Mouse (Mus musculus) bone marrow, adult 2 months (tissue): ENCODE results near the gene Trim56. TPM values are rescaled to one million over a fixed set of nuclear protein-coding genes. Genes with fewer than 3 reads are reported as not detected.

Experiments used
- H3K27ac ChIP-seq: fragments of 200-500 bp; 2 replicates; pipeline ENCODE4 v1.5.1; 2012; ENCODE audit warnings: low read depth, mild to moderate bottlenecking, control low read depth, inconsistent platforms, low read length; ENCODE audit not compliant: control insufficient read depth, poor library complexity, insufficient read depth
- H3K4me1 ChIP-seq: fragments of 200-500 bp; 2 replicates; pipeline ENCODE4 v1.6.1; 2011; ENCODE audit warnings: low read length; ENCODE audit not compliant: control insufficient read depth, insufficient read depth
- H3K4me3 ChIP-seq: fragments of 200-500 bp; replicated peaks from 2 replicates; pipeline ENCODE3; 2011; ENCODE audit warnings: mild to moderate bottlenecking, low read depth, low read length, control low read depth; ENCODE audit not compliant: control insufficient read depth
- CTCF ChIP-seq: fragments of 200-500 bp; IDR thresholded peaks from 2 replicates; pipeline ENCODE4 v1.5.1; 2011; ENCODE audit warnings: low read length, control low read depth; ENCODE audit not compliant: control insufficient read depth, insufficient read depth
- POLR2A ChIP-seq: fragments of 200-500 bp; IDR thresholded peaks from 2 replicates; pipeline ENCODE4 v1.6.1; 2011; ENCODE audit warnings: low read depth, mild to moderate bottlenecking, control low read depth, low read length, borderline replicate concordance; ENCODE audit not compliant: control insufficient read depth
- WGBS: fragments of 180-500 bp; shearing (Covaris S2); methylation state at CpG from one replicate; pipeline ENCODE4 v1.1.7; 2018; 5-methylcytosine and 5-hydroxymethylcytosine counted together
- polyA plus RNA-seq: library from polyadenylated mRNA; stranded (reverse); fragments of >200 nt; gene quantifications from 2 replicates; pipeline ENCODE4 v1.2.4, GENCODE M21; 2011; ENCODE audit warnings: low replicate concordance; ENCODE audit not compliant: missing spikeins, insufficient read depth, insufficient read length

Trim56 gene
- polyA plus RNA-seq, 1 experiment, result 31.3 TPM

DNA sequence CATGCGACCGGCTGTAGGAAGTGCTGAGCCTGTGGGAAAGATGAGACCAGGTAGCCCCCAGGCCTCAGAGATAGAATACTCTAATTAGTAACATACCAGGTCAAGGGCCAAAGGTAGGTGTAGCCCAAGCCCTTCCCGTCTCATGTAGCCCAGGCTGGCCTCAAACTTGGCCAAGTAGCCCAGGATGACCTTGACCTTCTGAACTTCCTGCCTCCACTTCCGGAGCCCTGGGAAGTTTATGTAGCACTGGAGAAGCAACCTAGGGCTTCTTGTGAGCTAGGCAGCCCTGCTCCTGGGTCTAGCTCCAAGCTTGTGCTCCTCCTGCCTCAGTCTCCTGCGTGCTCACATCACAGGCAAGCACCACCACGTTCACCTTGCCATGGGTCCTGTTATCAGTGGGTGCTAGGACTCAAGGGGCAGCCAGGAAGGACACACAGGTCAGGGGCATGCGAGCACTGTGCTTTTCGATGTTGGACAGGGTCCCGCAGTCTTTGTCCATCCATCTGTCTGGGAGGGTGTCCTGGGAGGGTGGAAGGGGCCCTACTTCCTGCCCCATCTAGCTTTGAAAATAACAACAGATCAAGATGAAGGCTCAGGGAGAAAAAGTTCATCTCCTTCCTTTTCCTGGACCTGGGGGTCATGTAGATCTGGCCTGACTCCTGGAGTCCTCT, 983 bp downstream of the Trim56 start:
- Histone ChIP-seq H3K4me3 (peak overlapping the region; percentile 88), H3K4me1 (peaks cover 3% of the 10 kb centered on the region; the same call in 1 of the 2 replicates), H3K27ac (peak overlapping the region; percentile 95; the same call in 1 of the 2 replicates)
- 58% methylated on average over 9 of the region's 9 CpGs for WGBS
- no peak for TF ChIP-seq CTCF
- TF ChIP-seq POLR2A, result no peak

- WGBS, result 96% methylated on average over 5 of the region's 5 CpGs
- Histone ChIP-seq H3K27ac (no peak overlapping the region), H3K4me3 (no peak overlapping the region), H3K4me1 (peaks cover 3% of the 10 kb centered on the region; the same call in 1 of the 2 replicates)
- TF ChIP-seq POLR2A, result no peak
- no peak for TF ChIP-seq CTCF
Observed at GRCm38 (mm10) chr5:137111542-137112408, 4.2 kb downstream of the Trim56 start.

GRCm38 (mm10) chr5:137110863-137111262, 5.1 kb downstream of the Trim56 start:
- no peak overlapping the region for H3K27ac ChIP-seq
- peaks cover 3% of the 10 kb centered on the region; the same call in 1 of the 2 replicates for H3K4me1 ChIP-seq
- no peak for TF ChIP-seq CTCF
- TF ChIP-seq POLR2A, result no peak
- WGBS, result 95% methylated on average over 12 of the region's 12 CpGs
- no peak overlapping the region for H3K4me3 ChIP-seq

- Histone ChIP-seq H3K27ac (no peak overlapping the region), H3K4me3 (no peak overlapping the region), H3K4me1 (peaks cover 2% of the 10 kb centered on the region; the same call in 1 of the 2 replicates)
- TF ChIP-seq POLR2A, result peak; percentile 51; the same call in 1 of the 2 replicates
- no peak for TF ChIP-seq CTCF
- WGBS, result 90% methylated on average over 25 of the region's 25 CpGs
Observed at GRCm38 (mm10) chr5:137109941-137110593, 5.9 kb downstream of the Trim56 start.

DNA sequence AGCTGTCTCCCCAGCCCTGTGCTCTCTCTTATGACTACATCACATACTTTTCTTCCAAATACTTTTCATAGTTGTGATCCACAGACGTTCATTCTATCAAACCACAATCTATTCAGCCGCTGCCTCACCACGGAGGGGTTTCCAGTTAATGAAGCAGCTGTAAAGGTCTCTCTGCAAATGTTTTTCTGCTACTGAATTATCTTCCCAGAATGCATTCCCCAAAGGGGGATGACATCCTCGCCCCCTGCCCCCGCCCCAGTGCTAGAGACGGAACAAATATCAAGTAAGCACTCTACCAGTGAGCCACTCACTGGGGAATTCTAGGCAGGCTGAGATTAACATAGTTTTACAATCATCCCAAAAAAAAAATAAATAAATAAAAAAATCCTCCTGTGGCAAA, 7.9 kb downstream of the Trim56 start:
- Histone ChIP-seq H3K27ac (no peak overlapping the region), H3K4me1 (peaks cover 3% of the 10 kb centered on the region; the same call in 1 of the 2 replicates), H3K4me3 (no peak overlapping the region)
- TF ChIP-seq POLR2A (no peak), CTCF (no peak)
- 74% methylated on average over 6 of the region's 6 CpGs for WGBS

GRCm38 (mm10) chr5:137107670-137108069, 8.3 kb downstream of the Trim56 start:
- H3K4me1 ChIP-seq, result peaks cover 3% of the 10 kb centered on the region; the same call in 1 of the 2 replicates
- TF ChIP-seq POLR2A (no peak), CTCF (no peak)

GRCm38 (mm10) chr5:137107024-137107423, 9.0 kb downstream of the Trim56 start:
- WGBS, result 27% methylated on average over 6 of the region's 6 CpGs
- Histone ChIP-seq H3K27ac (no peak overlapping the region), H3K4me1 (peaks cover 3% of the 10 kb centered on the region; the same call in 1 of the 2 replicates), H3K4me3 (no peak overlapping the region)
- TF ChIP-seq POLR2A (no peak), CTCF (peak; percentile 40)

More at GRCm38 (mm10) chr5:137107670-137108069, 8.3 kb downstream of the Trim56 start:
- no peak overlapping the region for H3K27ac ChIP-seq
- H3K4me3 ChIP-seq, result no peak overlapping the region
- 72% methylated on average over 8 of the region's 8 CpGs for WGBS
